Mouse (Mus musculus) intestine, embryonic 14.5 days (tissue): ENCODE results near the gene Ascc2. TPM values are rescaled to one million over a fixed set of nuclear protein-coding genes. Genes with fewer than 3 reads are reported as not detected.

Source experiments
- ATAC-seq: fragments of 200-750 bp; cut with Nextera tagmentation; replicated peaks from 2 replicates; pipeline ENCODE4 v1.8.0; 2017; ENCODE audit warnings: low read depth, moderate number of reproducible peaks, moderate TSS enrichment, moderate library complexity; ENCODE audit not compliant: low FRiP score, low TSS enrichment
- DNase-seq: peaks from one replicate; pipeline ENCODE4 v3.0.0-alpha.2; 2018; ENCODE audit warnings: low spot score
- H3K27ac ChIP-seq: fragments of 300-500 bp; sonication (generic); 2 replicates; pipeline ENCODE4 v1.5.1; 2014; ENCODE audit warnings: low read depth, mild to moderate bottlenecking, control low read depth
- H3K27me3 ChIP-seq: fragments of 300-500 bp; sonication (generic); replicated peaks from 2 replicates; pipeline ENCODE4 v1.6.1; 2014; ENCODE audit warnings: low read length, control low read depth; ENCODE audit not compliant: control insufficient read depth, insufficient read depth
- H3K36me3 ChIP-seq: fragments of 300-500 bp; sonication (generic); 2 replicates; pipeline ENCODE4 v1.6.1; 2014; ENCODE audit warnings: low read length, control low read depth; ENCODE audit not compliant: control insufficient read depth, insufficient read depth
- H3K4me1 ChIP-seq: fragments of 300-500 bp; sonication (generic); replicated peaks from 2 replicates; pipeline ENCODE4 v1.6.1; 2014; ENCODE audit warnings: low read length, control low read depth, mixed read lengths; ENCODE audit not compliant: control insufficient read depth, insufficient read depth
- H3K4me2 ChIP-seq: fragments of 300-500 bp; sonication (generic); 2 replicates; pipeline ENCODE4 v1.6.1; 2014; ENCODE audit warnings: low read length
- H3K4me3 ChIP-seq: fragments of 300-500 bp; sonication (generic); 2 replicates; pipeline ENCODE4 v1.5.1; 2014; ENCODE audit warnings: low read depth, low read length, control low read depth, mixed read lengths
- H3K9ac ChIP-seq: fragments of 300-500 bp; sonication (generic); 2 replicates; pipeline ENCODE4 v1.6.1; 2014; ENCODE audit warnings: mild to moderate bottlenecking, low read length
- H3K9me3 ChIP-seq: fragments of 300-500 bp; sonication (generic); 2 replicates; pipeline ENCODE4 v1.6.1; 2016; ENCODE audit warnings: low read length, control low read depth; ENCODE audit not compliant: control insufficient read depth
- WGBS: fragments of 180-500 bp; shearing (Covaris S2); extraction: QIAGEN DNeasy Blood & Tissue Kit; methylation state at CpG from one replicate; pipeline ENCODE4 v1.1.7; 2014; 5-methylcytosine and 5-hydroxymethylcytosine counted together
- polyA plus RNA-seq: library from polyadenylated mRNA; unstranded; fragments of >200 nt; fragmentation: Nextera tagmentation; extraction: Ambion mirVana; gene quantifications from 2 replicates; pipeline ENCODE4 v1.2.1, GENCODE M21; 2014

Gene Ascc2
- polyA plus RNA-seq, 1 experiment from 2014 or later = 36.6 TPM

DNA sequence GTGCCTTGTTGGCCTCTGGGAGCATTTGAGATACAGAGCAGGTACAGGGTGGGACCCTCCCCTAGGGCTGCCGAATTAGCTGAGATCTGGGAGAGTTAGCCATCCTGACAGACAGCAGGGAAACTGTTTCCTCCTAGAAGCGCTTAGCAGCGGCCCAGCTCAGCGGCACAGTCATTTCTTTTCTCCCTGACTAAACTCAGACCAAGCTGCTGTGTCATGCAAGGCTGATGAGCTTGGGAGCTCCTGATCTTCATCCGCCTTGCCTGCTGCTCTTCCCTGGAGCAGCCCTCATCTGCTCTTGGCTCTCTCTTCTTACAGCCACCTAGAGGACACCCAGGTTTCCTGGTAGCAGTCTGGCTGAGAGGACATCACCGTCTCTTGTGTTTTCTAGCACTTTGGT is 46.6 kb downstream of the Ascc2 start:
- H3K4me1 ChIP-seq = no peaks in the 10 kb centered on the region
- no peak overlapping the region for H3K9ac ChIP-seq
- WGBS = 23% methylated on average over 6 of the region's 6 CpGs
- peaks cover 40% of the 10 kb centered on the region for H3K36me3 ChIP-seq
- no peaks in the 10 kb centered on the region for H3K9me3 ChIP-seq
- no peak overlapping the region for H3K4me2 ChIP-seq
- DNase-seq = no peak
- no peaks in the 10 kb centered on the region for H3K27me3 ChIP-seq
- no peak overlapping the region for H3K27ac ChIP-seq
- H3K4me3 ChIP-seq = no peak overlapping the region
- ATAC-seq = no peak

DNA sequence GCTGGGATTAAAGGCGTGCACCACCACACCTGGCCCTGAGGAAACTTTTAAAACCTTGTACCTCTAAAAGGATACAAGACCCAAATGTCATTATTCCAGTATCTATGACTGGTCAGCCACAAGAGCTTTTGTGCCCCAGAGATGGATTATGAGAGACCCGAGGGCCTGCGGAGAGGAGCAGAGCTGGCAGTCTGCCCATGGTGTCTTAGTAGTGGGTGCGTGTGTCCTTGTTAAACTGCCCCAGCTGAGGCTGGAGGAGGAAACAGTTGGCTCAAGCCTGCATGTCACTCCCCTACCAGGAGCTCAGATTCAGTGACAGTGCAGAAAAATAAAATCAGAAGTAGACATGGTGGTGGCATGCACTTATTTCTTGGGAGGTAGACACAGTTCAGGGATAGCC is 47.5 kb downstream of the Ascc2 start:
- H3K36me3 ChIP-seq = peaks cover 33% of the 10 kb centered on the region
- H3K4me3 ChIP-seq = no peak overlapping the region
- ATAC-seq = no peak
- H3K9ac ChIP-seq = no peak overlapping the region
- DNase-seq = no peak
- no peaks in the 10 kb centered on the region for H3K27me3 ChIP-seq
- no peak overlapping the region for H3K4me2 ChIP-seq
- no peak overlapping the region for H3K27ac ChIP-seq
- no peaks in the 10 kb centered on the region for H3K9me3 ChIP-seq
- WGBS = 78% methylated on average over 4 of the region's 4 CpGs
- no peaks in the 10 kb centered on the region for H3K4me1 ChIP-seq

DNA sequence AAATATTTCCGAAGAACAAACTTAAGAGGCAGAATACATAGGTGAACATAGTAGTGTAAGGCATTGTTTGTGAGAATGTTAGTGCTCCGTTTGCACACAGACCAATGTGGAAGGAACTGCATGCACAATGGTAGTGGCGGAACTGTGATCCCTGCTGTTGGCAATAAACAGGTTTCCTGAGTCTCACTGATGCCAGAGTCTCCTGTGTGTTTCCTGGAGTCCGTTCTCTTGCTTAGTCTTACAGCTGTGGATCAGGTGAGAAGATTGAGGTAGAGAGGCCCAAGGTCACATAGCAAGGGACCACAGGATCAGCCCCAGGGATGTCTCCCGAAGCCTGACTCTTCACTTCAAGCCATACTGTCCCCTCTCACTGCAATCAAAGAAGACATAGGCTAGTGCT is 48.0 kb downstream of the Ascc2 start:
- Histone ChIP-seq H3K36me3 (peaks cover 29% of the 10 kb centered on the region), H3K27me3 (no peaks in the 10 kb centered on the region), H3K4me3 (no peak overlapping the region), H3K27ac (no peak overlapping the region), H3K4me2 (no peak overlapping the region), H3K9me3 (no peaks in the 10 kb centered on the region), H3K9ac (no peak overlapping the region), H3K4me1 (no peaks in the 10 kb centered on the region)
- 76% methylated on average over 5 of the region's 5 CpGs for WGBS
- no peak for DNase-seq
- ATAC-seq = no peak

DNA sequence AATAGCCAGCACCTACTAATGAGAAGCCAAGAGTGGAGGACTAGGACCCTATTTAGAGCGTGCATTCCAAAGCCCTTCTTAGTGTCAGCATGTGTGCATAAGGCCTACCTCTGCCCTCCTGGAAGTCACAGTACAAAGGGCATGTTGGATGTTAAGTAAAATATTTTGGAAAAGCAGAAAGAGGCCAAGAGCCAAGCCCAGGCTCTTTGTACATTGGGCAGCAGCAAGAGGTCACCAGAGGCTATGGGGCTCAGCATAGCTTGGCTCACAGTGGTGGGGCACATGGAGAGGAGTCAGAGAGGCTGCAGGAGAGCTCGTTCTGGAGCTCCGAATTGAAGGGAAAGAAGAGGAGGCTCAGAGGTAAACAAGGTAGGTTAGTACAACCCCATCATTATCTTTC is 49.5 kb downstream of the Ascc2 start:
- WGBS = 59% methylated on average over 3 of the region's 3 CpGs
- no peak overlapping the region for H3K4me2 ChIP-seq
- H3K4me3 ChIP-seq = no peak overlapping the region
- no peaks in the 10 kb centered on the region for H3K9me3 ChIP-seq
- H3K27me3 ChIP-seq = no peaks in the 10 kb centered on the region
- ATAC-seq (no peak), DNase-seq (no peak)
- H3K36me3 ChIP-seq = peaks cover 14% of the 10 kb centered on the region
- H3K27ac ChIP-seq = no peak overlapping the region
- H3K4me1 ChIP-seq = no peaks in the 10 kb centered on the region
- no peak overlapping the region for H3K9ac ChIP-seq

DNA sequence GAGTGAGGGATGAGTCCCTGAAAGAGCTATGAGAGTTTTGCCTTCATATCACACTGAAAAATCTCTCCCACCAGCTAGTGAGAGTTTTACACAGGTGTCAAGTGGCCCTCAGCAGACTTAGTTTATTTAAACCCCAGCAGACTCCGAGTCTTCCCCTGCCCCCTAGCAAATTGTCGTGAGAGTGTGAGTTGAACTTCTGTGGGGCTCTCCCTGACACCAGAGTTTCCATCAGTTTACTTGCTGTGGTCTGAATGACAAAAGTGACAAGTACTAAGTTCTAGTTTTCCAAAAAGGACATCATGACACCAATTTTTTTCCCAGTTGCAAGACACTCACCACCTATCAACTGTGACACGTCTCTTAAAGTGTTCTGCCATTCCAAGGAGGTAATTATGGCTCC is 50.3 kb downstream of the Ascc2 start:
- 35% methylated on average over 3 of the region's 3 CpGs for WGBS
- Histone ChIP-seq H3K36me3 (peaks cover 8% of the 10 kb centered on the region), H3K4me2 (no peak overlapping the region), H3K27ac (no peak overlapping the region), H3K9me3 (no peaks in the 10 kb centered on the region), H3K4me3 (no peak overlapping the region), H3K4me1 (no peaks in the 10 kb centered on the region), H3K9ac (no peak overlapping the region), H3K27me3 (no peaks in the 10 kb centered on the region)
- ATAC-seq (no peak), DNase-seq (no peak)

DNA sequence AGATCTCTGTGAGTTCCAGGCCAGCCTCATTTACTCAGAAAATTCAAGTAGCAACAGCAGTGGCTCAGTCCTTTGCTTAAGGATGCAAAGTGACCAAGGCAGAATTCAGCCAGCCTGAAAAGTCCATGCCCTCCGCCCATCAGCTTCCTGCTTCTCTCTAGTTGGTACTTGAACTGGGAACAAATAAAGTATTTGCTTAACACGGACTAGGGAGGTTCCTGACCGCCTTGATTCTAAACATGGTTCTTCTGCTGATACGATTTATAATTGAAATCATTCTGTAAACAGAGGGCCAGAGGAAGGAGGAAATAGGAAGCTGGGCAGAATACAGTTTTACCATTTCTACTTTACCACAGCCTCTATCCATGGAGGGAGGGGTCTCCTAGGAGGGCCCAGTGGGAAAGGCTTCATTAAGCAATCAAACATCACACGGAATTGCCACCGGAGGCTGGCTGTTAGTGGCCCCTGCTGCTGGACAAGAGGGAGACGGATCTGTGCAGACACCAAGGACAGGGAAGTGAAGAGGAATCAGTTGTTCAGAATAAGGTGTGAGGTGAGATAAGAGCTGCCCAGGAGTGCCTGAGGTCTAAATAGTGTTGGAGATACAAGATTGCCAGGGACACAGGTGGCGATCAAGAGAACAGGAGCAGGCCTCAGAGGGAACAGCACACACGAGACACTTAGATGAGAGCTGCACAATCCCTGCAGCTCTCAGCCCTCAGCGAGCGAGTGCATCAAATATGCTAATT is 51.3 kb downstream of the Ascc2 start:
- 51% methylated on average over 11 of the region's 11 CpGs for WGBS
- Histone ChIP-seq H3K9ac (no peak overlapping the region), H3K27me3 (no peaks in the 10 kb centered on the region), H3K36me3 (no peaks in the 10 kb centered on the region), H3K4me3 (no peak overlapping the region), H3K27ac (no peak overlapping the region), H3K4me1 (no peaks in the 10 kb centered on the region), H3K9me3 (no peaks in the 10 kb centered on the region), H3K4me2 (no peak overlapping the region)
- ATAC-seq = no peak
- no peak for DNase-seq

DNA sequence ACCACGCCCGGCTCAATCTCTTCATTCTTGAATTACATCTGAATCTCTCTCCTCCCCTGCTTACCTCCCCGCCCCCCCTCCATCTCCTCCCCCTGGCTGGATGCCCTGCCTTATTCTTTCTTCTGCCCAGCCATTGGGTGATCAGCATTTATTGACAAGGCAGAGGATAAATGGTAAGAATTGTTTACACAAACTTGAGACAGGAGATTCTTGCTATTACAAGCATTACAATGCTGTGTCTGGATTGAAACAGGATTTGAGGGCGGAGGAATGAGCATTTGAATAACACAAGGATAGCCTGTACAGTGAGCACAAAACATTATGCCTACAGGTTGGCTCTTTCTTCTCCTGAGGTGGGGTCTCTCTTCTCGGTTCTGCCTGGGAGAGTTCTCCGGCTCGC is 52.8 kb downstream of the Ascc2 start:
- Histone ChIP-seq H3K36me3 (no peaks in the 10 kb centered on the region), H3K9ac (no peak overlapping the region), H3K9me3 (no peaks in the 10 kb centered on the region), H3K4me1 (no peaks in the 10 kb centered on the region), H3K27me3 (no peaks in the 10 kb centered on the region), H3K4me2 (no peak overlapping the region), H3K4me3 (no peak overlapping the region), H3K27ac (no peak overlapping the region)
- 81% methylated on average over 7 of the region's 7 CpGs for WGBS
- ATAC-seq (no peak), DNase-seq (no peak)

DNA sequence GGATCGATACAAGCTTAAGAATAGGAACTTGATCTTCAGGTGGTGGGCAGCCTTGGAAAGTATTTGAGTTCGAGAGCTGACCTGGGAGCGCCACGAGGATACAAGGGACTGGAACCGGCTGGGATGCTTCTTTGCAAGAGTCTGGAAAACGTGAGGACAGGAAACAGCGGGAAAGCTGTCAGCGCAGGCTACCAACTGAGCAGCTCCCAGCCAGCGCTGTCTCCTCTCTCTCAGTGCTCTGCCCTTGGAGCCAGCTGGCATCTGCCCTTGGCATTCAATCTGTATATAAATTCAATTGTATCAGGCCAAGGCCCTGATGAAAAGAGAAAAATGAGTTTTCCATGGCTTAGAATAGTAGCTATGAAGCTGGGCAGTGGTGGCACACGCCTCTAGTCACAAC is 53.7 kb downstream of the Ascc2 start:
- no peak overlapping the region for H3K9ac ChIP-seq
- ATAC-seq = no peak
- H3K27ac ChIP-seq = no peak overlapping the region
- H3K4me2 ChIP-seq = no peak overlapping the region
- H3K9me3 ChIP-seq = no peaks in the 10 kb centered on the region
- no peaks in the 10 kb centered on the region for H3K4me1 ChIP-seq
- WGBS = 54% methylated on average over 10 of the region's 10 CpGs
- no peaks in the 10 kb centered on the region for H3K27me3 ChIP-seq
- no peaks in the 10 kb centered on the region for H3K36me3 ChIP-seq
- no peak overlapping the region for H3K4me3 ChIP-seq
- DNase-seq = no peak

DNA sequence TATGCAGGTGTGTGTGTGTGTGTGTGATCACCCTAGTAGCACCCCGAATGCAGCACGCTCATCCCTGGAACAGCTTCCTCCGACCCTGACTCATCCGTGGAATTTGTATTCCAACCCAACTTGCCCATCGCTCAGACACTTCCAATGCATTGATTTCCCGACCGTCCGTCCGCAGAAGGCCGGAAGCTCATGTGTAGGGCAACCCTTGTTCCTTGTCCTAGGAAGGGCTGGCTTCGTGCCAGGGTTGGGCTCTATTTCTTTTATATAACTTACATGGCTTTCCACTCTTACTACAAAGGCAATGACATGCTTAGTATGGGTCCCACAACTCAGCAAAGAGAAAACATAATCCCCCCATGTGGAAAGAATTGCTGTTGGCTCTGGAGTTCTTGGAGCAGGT is 54.6 kb downstream of the Ascc2 start:
- Histone ChIP-seq H3K9ac (no peak overlapping the region), H3K27me3 (no peaks in the 10 kb centered on the region), H3K36me3 (no peaks in the 10 kb centered on the region), H3K4me2 (no peak overlapping the region), H3K4me3 (no peak overlapping the region), H3K27ac (no peak overlapping the region), H3K9me3 (no peaks in the 10 kb centered on the region), H3K4me1 (no peaks in the 10 kb centered on the region)
- ATAC-seq (no peak), DNase-seq (no peak)
- WGBS = 92% methylated on average over 11 of the region's 11 CpGs
